Mouse (Mus musculus) small intestine, adult 2 months (tissue): ENCODE results near the gene Aox4.

ENCODE experiments used
- CTCF ChIP-seq: fragments of 200-500 bp; IDR thresholded peaks from 2 replicates; pipeline ENCODE4 v1.5.1; 2012; ENCODE audit warnings: low read depth, mild to moderate bottlenecking, control low read depth, inconsistent platforms, low read length, moderate library complexity, mixed read lengths; ENCODE audit not compliant: insufficient replicate concordance, insufficient read length; ENCODE audit errors: extremely low read depth
- POLR2A ChIP-seq: fragments of 200-500 bp; IDR thresholded peaks from 2 replicates; pipeline ENCODE4 v1.6.1; 2012; ENCODE audit warnings: low read depth, mild to moderate bottlenecking, control low read depth, inconsistent platforms, low read length, moderate library complexity

DNA sequence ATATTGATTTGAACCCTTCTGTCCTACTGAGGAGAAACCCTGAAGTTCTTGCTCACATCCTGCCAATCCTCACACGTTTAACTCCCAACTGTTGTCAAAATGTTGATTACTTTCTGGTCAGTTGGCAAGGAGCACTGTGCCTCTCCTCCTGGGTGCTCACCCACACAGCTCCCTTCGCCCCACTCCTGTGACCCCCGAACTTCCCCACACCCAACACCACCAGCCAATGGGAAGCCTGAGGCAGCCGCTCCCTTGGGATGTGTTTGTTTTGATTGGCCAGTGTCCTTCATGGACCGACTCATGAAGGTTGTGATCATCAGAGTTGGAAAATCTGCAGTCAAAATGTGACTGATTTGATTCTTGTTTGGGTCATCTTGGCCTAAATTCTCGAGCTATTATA is 88.2 kb downstream of the Aox4 start:
- TF ChIP-seq POLR2A (no peak), CTCF (no peak)
